Mouse (Mus musculus): ENCODE measurements around the gene Nedd9.

GRCm38 (mm10) chr13:41474365-41474764, 12.8 kb downstream of the Nedd9 start:
- TF ChIP-seq POLR2A (IDR thresholded peaks at IDR 0.05; ENCODE audit: low read depth, low read length) (no peak), CTCF (IDR thresholded peaks at IDR 0.05; ENCODE audit: borderline replicate concordance, insufficient read depth, low read length) (no peak)
